Mouse (Mus musculus) spleen, adult 2 months (tissue): ENCODE results near the gene Trcg1.

Source experiments
- CTCF ChIP-seq: fragments of 200-500 bp; IDR thresholded peaks from 2 replicates; pipeline ENCODE4 v1.5.1; 2011; ENCODE audit warnings: mild to moderate bottlenecking, inconsistent platforms; ENCODE audit not compliant: insufficient read depth, insufficient read length, insufficient replicate concordance; ENCODE audit errors: extremely low read depth
- POLR2A ChIP-seq: fragments of 200-500 bp; IDR thresholded peaks from 2 replicates; pipeline ENCODE4 v1.6.1; 2011; ENCODE audit warnings: low read depth, low read length, inconsistent platforms

GRCm38 (mm10) chr9:57276311-57276710 lies 40.0 kb downstream of the Trcg1 start:
- TF ChIP-seq POLR2A = no peak
- no peak for TF ChIP-seq CTCF
